Mouse (Mus musculus): ENCODE results near the gene 4933407L21Rik.

Gene 4933407L21Rik

DNA sequence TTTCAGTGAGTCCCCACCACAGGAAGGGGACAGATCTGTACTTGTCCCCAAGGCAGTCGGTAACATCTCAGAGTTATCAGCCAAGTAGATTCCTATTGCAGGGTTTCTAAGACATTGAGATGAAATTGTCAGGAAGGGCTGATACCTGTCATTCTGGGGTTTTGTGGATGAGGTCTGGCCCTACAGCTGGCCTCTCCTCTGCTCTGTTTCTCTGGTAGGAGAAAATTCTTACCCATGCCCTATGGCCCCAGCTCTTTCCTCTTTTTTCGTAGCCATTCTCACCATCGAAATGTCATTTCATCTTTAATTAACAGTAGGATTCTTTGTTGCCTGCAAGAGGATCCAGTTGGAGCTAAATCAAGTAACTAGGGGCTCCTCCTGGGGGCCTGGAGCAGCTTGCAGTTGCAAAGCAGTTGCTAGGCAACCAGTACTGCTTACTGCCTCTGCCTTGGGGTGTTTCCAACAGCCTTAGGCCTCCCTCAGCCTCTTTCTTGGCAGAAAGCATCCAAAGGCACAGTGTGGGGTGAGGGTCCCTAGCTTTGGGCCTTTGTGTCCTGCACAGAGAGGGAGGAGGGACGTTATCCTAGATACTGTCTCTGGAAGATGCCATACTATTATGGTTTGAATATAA lies at the start of gene 4933407L21Rik:
TSS of gene 4933407L21Rik (plus strand) at position 427 of the 631 bp plus-strand sequence.
- DNase-seq: peak; percentile 65

DNA sequence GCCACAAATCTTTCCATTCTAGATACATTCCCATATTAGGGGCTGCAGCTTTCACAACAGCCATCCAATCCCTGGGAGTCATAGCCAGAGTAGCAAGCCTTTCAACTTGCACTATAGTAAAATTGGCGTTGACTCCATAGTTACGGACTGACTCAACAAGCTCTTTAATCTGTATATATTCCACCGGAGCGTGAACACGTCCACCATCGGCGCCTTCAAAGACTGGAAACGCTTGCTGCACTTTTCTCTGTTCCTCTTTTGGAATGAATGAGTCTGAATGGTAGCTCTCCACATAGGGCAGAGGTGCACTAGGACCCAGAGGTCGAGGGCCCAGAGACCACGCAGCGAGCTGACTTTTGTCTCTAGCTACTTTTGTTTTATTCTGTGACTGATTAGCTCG lies 46.3 kb upstream of the 4933407L21Rik start:
- no peak for DNase-seq

DNA sequence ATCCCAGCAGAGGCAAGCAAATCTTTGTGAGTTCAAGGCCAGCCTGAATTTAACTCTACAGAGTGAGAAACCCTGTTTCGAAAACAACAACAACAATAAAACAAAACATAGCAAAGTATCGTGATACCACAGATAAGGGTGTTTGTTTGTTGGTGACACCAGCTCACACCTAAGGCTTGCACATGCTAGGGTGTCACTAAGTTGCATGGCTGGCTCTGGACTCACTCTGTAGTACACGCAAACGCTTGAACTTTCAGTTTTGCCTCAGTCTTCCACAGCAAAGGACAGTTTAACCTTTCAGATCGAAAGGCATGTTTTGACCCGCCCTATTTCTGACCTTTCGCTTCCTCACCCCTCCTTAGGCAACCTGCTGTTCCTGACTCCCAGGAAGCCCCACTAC lies 41.1 kb upstream of the 4933407L21Rik start:
- DNase-seq: no peak

DNA sequence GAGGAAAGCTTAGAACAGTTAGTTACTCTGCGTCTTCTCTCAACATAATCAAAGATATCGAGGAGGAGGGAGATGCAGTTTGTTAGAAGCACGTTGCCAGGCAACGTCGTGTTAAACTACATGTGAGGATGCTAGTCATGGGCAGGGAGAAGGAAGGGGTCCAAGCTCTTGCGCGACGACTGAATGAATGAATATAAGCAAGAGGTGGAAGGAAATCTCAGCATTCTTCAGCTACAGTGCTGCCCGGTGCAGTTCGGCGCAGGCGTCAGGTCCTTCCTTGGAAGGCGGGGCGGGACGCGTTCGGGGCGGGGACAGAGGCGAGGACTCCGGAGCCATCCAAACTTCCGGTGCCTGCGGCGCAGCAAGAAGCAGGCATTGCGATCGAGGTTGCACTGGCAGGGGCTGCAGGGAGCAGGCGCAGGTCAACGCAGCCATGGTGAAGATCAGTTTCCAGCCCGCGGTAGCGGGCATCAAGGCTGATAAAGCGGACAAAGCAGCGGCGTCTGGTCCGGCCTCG lies 34.0 kb upstream of the 4933407L21Rik start, which contains the start of gene Itm2c:
TSS of gene Itm2c (plus strand) at position 51 of the 517 bp plus-strand sequence.
- peak; percentile 91 for DNase-seq

DNA sequence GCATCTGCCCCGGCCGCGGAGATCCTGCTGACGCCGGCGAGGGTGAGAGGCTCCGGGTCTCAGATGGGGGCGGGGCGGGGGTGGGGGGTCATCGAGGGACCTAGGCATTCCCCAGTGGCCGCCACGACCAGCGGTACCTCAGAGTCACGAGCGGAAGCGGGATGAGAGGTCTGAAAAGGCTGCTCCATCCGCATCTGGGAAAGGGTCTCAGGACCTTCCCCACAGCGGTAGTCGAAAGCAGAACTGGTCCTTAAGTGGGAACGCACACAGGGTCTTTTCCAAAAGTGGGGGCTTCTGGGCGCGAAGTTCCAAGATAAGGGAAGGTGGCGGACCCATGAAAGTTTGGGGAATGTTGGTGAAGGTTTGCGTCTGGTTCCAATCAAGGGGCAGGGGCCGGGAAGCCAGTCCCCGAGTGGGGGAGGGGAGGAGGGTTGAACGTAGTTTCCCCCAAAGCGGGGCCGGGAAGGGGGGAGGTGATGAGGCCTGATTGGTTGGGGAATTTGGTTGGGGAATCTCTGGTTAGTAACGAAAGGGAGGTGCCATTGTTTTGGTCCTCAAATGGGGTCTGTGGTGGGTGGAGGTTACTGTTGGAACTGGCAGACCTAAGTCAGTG lies 33.4 kb upstream of the 4933407L21Rik start:
- peak; percentile 73 for DNase-seq

DNA sequence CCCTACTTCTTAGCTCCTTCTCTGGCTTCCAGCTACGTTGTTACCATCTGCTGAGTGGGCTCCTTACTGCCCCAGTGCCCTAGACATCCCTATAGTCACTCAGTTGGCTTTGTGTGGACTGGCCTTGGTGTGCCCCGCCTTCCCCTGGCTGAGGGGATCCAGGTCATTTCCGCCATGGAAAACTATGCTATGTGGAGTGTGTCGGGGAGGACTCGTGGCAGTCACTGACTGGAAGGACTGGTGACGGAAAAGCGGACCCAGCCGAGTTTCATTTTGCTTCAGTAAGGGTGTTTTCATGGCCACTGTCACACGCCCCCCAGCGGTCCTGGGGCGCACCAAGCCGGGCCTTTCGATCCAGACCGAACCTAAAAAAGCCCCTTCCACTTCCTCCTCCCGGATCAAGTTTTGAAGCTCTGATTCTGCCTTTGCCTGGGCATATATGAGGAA lies 32.9 kb upstream of the 4933407L21Rik start:
- DNase-seq: peak; percentile 70

DNA sequence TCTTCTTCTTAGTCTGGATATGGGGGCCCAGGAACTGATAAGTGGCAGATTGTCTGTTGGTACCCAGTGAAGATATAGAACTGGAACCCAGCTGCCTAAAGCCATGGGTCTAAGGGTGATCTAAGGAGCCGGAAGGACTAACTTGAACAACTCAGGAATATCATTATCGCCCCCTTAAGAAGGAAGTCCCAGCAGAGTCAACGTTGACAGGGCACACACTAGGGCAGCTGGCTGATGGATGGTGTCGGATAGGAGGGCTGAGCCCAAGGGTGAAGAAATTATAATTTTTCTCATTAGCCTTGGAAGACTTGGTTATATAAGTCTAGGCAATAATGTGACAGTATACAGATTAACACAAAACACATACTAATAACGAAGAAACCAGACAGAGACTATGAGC lies 32.2 kb upstream of the 4933407L21Rik start:
- no peak for DNase-seq

DNA sequence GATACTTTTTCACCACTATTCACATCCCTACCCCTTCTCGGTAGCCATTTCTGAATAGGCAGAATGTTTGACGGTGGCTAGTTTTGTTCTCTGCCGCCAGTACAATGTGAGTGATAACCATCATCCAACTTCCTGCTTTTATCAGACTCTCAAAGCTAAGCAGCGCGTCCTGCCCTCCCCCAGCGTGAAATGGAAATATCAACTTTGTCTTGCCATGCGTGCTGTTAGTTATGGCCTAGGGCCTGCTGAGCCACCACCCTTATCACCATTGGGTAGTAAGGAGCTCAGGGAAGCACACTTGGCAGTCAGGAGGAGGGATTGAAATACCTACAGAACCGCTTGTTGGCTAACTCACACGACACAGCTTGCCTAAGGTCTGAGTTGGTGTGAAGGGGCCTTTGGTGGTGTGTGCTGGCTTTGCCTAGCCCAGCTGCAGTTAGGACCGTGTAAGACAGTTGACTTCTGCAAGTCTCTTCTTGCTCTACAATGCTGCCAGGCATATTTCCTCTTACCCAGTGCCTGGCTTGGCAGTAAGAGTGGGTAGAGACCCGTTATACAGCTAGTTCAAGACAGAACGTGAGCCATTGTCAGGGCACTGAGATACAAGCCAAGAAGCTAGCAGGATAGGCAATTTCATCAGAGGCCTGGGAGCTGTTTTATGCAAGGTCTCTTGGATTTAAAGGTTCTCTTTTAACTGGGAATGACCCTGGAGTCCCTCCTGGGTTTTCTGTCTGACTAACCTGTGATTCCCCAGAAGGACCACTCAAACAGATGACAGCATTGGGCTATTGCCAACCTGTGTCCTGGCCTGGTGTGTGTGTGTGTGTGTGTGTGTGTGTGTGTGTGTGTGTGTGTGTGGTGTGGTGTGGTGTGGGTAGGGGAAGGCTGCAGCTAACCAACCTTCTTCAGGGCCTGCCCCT lies 31.2 kb upstream of the 4933407L21Rik start:
- DNase-seq: no peak

DNA sequence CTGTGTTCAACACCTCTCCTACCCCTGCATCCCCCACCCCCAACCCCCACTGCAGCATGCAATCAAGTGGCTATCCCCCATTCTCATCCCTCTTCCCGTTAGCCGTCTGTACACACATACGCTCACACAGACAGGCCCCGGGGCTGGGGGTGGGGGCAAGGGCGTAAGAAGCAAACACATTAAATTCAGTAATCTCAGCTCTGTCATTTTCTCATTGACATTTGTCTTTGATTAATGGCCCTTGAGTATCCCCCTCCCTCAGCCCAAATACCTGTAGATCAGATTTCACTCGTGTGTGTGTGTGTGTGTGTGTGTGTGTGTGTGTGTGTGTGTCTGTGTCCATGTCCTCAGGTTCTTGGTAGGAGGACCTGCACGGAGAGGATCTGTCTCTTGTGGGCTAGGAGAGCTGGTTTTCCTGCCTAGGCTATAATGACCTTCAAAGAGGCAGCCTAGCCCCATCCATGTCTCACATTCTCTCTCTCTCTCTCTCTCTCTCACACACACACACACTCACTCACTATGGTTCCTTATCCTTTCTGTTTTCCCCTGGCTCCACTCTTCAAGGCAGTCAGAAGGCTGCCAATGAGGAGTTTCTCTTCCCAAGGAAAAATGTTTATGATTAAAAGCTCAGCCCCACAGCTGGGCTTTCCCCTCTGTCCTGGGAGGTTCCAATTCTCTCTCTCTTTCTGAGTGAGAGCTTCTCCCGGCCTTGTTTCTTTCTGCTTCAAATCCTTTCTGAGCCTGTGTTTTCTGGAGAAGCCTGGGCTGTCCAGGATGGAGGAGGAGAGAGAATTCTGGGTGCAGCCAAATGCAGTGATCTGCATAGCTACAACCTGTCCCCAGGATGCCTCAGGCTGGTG lies 30.2 kb upstream of the 4933407L21Rik start:
- no peak for DNase-seq

DNA sequence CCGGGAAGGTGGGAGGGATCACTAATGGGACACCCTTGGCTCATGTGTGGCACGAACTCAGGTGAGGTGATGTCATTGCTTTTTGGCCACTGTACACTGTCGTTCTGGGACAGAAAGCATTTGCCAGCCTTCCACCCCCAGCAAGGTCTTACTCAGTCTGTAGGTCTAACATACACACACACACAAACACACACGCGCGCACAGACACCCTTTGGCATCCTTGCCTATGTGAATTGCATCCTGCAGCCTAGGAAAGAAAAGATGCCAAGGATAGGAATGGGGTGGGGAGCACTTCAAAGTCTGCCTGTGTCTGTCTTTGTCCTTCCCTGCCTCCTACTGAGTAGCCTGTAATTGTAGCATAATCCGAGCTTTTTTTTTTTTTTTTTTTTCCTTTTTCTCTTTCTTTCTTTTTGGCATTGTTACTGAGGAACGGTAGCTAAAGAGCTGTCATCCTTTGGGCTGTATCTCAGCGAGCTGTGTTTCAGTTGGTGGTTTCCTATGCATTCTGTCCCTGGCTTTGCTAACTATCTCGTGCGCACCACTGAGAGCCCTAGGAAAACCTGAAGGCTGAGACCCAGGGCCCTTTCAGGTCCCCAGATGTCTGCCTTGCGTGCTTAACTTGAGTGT lies 29.4 kb upstream of the 4933407L21Rik start:
- no peak for DNase-seq

DNA sequence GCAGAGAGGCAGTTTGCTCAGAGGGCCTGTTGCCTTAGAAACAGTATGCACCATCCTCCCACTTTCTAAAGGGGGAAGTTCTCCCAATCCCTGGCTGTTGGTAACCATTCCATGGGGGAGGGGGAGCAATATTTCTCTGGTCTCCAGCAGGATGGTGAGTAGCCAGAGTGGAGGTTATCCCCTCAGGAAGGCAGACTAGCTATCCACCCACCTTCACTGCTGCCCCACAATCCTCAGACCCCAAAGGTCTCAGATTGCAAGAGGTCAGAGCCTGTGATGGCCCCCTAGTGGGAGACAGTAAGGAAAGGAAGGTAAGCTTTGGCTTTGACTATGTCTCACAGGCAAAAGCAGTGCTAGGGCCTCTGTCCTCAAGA lies 28.9 kb upstream of the 4933407L21Rik start:
- DNase-seq: no peak

DNA sequence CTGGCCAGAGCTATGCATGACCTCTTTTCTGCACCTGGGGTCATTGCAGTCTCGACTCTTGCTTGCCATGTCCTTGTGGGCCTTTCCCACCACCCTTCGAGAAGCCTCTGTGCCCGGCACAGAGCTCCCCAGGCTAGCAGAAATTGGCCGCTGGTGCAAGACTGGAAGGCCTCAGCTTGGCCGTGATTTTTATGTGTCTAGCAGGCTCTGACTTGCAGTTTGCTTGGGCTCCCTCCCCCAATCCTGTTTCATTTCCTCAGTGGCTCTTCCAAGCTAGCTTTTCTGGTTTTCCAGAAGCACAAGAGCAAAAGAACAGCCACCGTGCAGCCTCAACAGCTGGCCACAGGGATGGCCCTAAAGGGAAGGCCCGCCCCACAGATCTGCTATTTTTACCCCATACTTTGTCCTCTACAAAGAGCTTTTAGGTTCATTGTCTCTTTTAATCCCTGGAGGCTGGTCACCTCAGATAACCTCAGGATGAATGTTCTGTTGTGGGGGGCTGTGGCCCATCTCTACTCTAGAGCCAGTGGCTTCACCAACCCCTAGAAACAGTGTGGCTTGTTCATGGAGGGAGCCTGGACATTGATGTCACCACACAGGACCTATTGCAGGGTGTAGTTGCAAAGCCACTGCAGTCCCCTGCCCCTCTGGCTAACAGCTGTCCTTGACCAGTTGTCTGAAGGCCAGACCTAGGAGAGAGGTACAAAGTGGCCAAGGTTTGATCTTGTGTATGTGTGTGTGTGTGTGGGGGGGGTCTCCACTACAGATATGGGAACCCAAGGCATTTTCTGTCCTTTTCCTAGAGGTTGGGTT lies 27.6 kb upstream of the 4933407L21Rik start:
- DNase-seq: no peak

DNA sequence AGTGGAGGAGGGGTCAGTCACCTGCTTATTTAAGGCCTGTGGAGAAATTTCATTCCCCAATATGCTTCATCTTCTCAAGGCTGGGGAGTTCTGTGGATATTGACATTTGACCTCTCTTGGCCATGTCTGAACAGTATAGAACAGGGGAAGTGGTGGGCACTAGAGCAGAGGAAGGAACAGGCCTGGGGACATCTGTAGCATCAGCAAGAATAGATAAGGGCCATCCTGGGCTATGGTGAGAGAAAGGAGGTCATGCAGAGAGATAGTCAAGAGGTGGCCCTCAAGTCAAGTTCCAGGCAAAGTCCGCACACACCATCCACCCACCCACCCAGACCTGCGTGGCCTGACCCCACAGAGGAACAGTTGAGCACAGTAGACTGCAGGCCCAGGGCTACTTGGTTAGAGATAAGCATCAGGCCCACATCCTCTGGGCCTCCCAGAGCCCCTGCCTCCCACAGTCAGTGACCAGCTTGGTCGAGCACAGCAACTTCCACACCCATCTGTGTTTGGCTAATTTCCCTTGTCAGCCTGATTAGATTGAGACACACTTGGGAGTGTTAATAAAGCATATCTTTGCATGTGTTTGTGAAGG lies 26.7 kb upstream of the 4933407L21Rik start:
- DNase-seq: no peak

DNA sequence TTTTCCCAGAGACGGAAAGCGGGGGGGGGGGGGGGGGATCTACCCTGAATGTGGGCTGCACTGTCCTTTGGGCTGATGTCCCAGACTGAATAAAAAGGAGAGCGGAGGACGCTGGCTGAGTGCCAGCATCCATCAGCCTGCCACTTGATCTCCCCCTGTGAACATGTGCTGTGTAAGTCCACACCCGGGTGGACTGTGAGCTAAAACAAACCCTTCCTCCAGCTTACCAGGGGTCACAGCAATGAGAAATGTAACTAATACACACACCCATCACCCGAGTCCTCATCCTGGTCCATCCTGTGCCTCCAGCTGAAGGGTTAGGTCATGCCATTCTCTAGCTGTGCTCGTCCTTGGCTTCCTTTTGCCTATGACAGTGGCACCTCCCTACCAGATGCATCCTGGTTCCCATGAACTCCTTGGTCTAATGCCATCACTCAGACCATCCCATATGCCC lies 26.1 kb upstream of the 4933407L21Rik start:
- DNase-seq: no peak

DNA sequence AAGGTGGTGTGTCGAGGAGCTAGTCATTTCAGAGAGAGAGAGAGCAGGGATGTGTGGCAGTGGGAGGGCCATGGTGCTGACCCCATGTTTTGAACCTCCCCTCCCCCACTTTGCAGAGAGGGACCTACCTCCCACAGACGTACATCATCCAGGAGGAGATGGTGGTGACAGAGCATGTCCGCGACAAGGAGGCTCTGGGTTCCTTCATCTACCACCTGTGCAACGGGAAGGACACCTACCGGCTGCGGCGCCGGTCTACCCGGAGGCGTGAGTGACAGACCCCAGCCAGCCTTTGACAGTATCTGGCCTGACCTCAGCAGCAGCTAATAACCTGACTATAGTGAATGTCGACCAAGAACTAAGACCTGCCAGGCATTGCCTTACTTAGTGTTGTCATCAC lies 21.4 kb upstream of the 4933407L21Rik start:
- no peak for DNase-seq

DNA sequence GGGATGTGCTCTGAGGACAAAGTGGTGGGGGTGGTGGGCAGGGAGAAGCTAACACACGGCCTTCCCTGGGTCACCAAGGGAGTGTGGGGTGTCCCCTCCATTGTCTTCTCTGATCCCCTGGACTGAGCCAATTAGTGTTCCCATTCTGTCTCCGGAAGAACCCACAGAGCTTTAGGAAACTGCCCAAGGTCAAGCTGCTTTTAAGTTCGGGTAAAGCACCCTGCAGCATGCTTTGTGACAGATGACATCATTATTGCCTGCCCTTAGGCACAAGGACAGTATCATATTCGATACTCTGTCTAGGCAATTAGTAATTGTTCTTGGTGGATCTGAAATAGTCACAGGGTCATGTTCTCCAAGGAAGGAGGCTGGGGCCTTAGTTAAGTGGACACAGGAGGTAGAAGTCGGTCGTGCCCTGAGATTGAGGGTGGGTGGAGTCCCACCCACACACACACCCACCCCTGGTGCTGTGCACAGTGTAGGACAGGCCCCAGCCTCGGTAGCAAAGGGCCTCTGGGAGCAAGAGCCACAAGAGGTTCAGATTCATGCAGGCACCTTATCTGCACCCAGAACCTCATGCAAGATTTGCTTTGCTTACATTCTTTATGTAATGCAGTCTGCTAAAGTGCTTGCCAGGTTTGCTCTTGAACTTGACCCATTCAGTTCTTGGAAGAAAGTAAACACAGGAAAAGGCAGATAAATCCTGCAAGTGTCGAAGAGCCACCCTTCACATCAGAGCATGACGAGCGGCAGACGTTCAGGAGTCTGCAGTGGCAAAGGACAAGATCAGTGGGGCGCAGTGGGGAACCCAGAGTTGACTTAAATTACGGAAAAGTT lies 19.3 kb upstream of the 4933407L21Rik start:
- no peak for DNase-seq

DNA sequence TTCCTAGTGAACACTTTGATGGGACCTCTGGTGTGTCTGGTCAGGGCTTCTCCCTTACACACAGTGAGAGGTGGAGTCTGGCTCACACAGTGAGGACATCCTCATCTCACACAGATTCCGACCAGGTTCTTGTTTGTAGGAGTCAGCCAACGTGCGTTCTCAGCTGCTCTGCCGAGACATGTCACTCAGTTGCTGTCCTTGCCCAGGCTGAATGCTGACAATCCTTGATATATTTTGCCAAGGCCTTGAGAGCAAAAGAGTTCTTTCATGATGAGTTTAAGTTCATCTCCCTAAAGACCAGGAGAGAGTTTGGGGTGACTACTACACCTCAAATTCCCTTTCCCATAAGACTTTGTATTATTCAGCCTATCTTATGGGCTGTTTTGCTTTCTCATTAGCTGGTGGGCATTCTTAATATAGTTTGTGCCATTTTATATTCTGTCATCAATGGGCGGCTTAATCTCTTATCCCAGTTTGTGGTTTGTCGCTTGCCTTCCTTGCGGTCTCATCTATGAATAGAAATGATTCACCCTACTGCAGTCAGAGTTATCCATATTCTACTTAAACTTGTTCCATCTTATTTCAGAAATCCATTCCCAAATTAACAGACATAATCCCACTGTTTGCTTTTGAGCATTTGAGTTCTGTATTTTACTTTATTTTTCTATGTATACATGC lies 15.1 kb upstream of the 4933407L21Rik start:
- DNase-seq: no peak

DNA sequence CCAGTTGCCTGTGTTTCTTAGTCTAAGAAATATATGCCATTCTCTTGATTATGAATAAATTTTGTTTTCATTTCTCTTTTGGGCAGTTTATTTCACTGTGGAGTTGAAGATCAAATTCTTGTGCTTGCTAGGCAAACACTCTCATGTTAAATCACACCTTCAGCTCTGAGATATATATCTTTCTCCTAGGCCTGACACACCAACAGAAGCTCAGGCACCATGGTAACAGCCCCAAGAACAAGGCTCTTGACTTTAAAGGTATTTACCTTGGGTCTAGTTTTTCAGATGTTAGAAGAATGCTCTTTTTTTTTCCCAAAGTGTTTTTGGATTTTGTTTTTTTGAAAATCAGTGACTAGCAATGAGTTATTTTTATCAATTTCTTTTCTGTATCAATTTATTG lies 12.4 kb upstream of the 4933407L21Rik start:
- DNase-seq: no peak

Measured in right cerebral cortex, postnatal 14 days (tissue).